Mouse (Mus musculus): ENCODE results near the gene Pgm2. TPM values are rescaled to one million over a fixed set of nuclear protein-coding genes. Genes with fewer than 3 reads are reported as not detected.

The Pgm2 gene
- polyA plus RNA-seq (2014; fragmentation: Nextera tagmentation; extraction: Ambion mirVana) = 26.5 and 28.1 TPM in 2 replicates

DNA sequence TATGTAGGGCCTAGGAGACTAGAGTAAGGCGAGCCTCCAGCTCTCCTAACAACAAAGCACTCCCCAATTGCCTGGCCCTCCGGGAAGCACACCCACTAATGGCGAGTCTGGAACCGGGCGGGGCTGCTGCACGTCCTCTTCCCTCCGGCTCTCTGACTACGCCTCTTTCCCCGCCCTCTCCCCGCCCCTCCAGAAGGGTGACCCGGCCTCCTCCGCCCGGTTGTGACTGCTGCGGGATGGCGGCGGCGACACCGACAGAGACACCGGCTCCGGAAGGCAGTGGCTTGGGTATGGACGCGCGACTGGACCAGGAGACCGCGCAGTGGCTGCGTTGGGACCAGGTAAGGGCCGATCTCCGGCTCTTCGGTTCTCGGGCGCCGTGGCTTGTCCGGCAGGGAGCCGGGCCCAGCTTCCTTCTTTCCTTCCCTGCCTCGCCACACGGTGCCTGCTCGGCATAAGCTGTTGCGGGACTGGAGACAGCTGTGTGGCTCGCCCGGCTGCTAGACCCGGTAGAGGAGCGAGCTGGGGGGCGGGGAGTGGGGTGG lies at the start of gene Pgm2:
TSS of gene Pgm2 (plus strand) at position 203 of the 545 bp plus-strand sequence.
- Histone ChIP-seq H3K27me3 (replicated peaks; ENCODE audit: control insufficient read depth, insufficient read depth, low read length) (no peaks in the 10 kb centered on the region), H3K36me3 (ENCODE audit: control insufficient read depth, insufficient read depth, low read length) (no peaks in the 10 kb centered on the region), H3K4me3 (ENCODE audit: low read depth, low read length) (peak within 1 kb of the TSS; percentile 62), H3K4me1 (ENCODE audit: control insufficient read depth, insufficient read depth, low read length) (0 out of 2 replicates have a peak, but pooled peaks cover 8% of the 10 kb centered on the region), H3K9me3 (replicated peaks; ENCODE audit: control insufficient read depth, low read length) (no peaks in the 10 kb centered on the region), H3K4me2 (ENCODE audit: low read length) (peak within 1 kb of the TSS; percentile 60), H3K27ac (ENCODE audit: low read depth, low read length) (peak within 1 kb of the TSS; percentile 40; the same call in 1 of the 2 replicates), H3K9ac (ENCODE audit: low read length) (peak within 1 kb of the TSS; percentile 83)
- DNase-seq (ENCODE audit: low spot score) (peak; percentile 90), ATAC-seq (peak; percentile 98)
- WGBS = under 1% methylated on average over 37 of the region's 43 CpGs

DNA sequence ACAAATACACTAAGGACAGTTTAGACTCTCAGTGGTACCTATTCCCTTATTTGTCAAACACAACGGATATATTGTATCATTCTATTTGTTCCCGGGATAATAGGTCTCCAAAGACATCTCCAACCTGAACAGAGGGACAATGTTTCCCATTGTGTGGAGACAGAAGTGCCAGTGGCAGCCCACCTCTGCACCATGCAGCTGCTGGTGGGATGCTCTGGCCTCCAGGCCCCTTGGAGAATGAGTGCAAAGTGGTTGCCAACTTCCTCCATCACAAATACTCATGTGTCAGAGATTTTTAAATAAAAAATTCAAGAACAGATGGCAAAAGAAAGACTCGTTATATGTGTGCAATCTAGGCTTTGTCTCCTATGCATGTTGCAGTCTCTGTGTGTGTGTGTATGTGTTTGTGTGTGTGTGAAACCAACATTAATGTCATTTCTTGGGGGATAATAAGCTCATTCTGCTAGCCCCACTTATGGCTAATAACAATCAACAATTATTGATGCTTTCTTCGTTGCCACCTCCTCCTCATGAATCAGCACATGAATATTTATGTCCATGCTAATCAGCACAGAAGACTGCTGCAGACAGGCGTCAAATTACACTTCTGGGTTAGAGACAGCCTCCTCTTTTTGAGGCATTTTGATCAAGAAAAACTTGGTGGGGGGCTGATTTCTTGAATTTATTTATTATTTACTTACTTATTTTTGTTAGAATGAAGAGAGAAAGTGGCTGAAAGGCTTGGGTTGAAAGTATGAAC lies 48.9 kb upstream of the Pgm2 start:
- peak; percentile 89 for DNase-seq (ENCODE audit: low spot score)
- Histone ChIP-seq H3K27me3 (replicated peaks; ENCODE audit: control insufficient read depth, insufficient read depth, low read length) (no peaks in the 10 kb centered on the region), H3K4me1 (ENCODE audit: control insufficient read depth, insufficient read depth, low read length) (peaks cover 31% of the 10 kb centered on the region), H3K36me3 (ENCODE audit: control insufficient read depth, insufficient read depth, low read length) (no peaks in the 10 kb centered on the region), H3K9me3 (replicated peaks; ENCODE audit: control insufficient read depth, low read length) (no peaks in the 10 kb centered on the region), H3K4me2 (ENCODE audit: low read length) (no peak overlapping the region), H3K4me3 (ENCODE audit: low read depth, low read length) (no peak overlapping the region), H3K9ac (ENCODE audit: low read length) (no peak overlapping the region), H3K27ac (ENCODE audit: low read depth, low read length) (peak overlapping the region; percentile 63)
- WGBS = 8% methylated on average over 5 of the region's 5 CpGs
- ATAC-seq = peak; percentile 84

GRCm38 (mm10) chr5:64044790-64045189 lies 48.0 kb upstream of the Pgm2 start:
- ATAC-seq = peak; percentile 14; the same call in 1 of the 2 replicates
- 55% methylated on average over 18 of the region's 18 CpGs for WGBS
- DNase-seq (ENCODE audit: low spot score) = peak; percentile 55
- Histone ChIP-seq H3K9me3 (replicated peaks; ENCODE audit: control insufficient read depth, low read length) (no peaks in the 10 kb centered on the region), H3K9ac (ENCODE audit: low read length) (no peak overlapping the region), H3K27ac (ENCODE audit: low read depth, low read length) (peak overlapping the region; percentile 63), H3K4me1 (ENCODE audit: control insufficient read depth, insufficient read depth, low read length) (peaks cover 31% of the 10 kb centered on the region), H3K4me2 (ENCODE audit: low read length) (no peak overlapping the region), H3K36me3 (ENCODE audit: control insufficient read depth, insufficient read depth, low read length) (no peaks in the 10 kb centered on the region), H3K4me3 (ENCODE audit: low read depth, low read length) (no peak overlapping the region), H3K27me3 (replicated peaks; ENCODE audit: control insufficient read depth, insufficient read depth, low read length) (no peaks in the 10 kb centered on the region)

DNA sequence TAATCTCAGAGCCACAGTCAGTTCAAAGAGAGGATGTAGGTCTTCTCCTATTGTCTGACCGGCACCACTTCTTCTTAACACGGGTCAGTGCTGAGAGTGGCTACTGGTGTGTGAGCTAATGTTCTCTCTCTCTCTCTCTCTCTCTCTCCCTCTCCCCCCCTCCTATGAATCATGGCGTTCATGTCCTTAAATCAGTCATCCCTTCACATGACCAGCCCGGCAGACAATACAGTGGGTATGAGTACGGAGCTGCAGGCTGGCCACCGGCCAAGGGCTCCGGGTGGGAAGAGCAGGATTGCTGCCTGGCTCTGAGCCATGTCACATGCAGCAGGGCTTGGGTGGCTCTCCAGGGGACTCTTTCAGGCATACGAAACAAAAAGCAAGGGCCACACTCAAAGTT lies 47.2 kb upstream of the Pgm2 start:
- H3K4me1 ChIP-seq (ENCODE audit: control insufficient read depth, insufficient read depth, low read length) = peaks cover 31% of the 10 kb centered on the region
- WGBS = 9% methylated on average over 8 of the region's 8 CpGs
- ATAC-seq = peak; percentile 71
- no peaks in the 10 kb centered on the region for H3K27me3 ChIP-seq (replicated peaks; ENCODE audit: control insufficient read depth, insufficient read depth, low read length)
- no peak overlapping the region for H3K9ac ChIP-seq (ENCODE audit: low read length)
- DNase-seq (ENCODE audit: low spot score) = peak; percentile 82
- H3K36me3 ChIP-seq (ENCODE audit: control insufficient read depth, insufficient read depth, low read length) = no peaks in the 10 kb centered on the region
- H3K4me3 ChIP-seq (ENCODE audit: low read depth, low read length) = no peak overlapping the region
- 0 out of 2 replicates have a peak overlapping the region, but pooled peaks have one; percentile 1 for H3K4me2 ChIP-seq (ENCODE audit: low read length)
- peak overlapping the region; percentile 63; the same call in 1 of the 2 replicates for H3K27ac ChIP-seq (ENCODE audit: low read depth, low read length)
- no peaks in the 10 kb centered on the region for H3K9me3 ChIP-seq (replicated peaks; ENCODE audit: control insufficient read depth, low read length)

DNA sequence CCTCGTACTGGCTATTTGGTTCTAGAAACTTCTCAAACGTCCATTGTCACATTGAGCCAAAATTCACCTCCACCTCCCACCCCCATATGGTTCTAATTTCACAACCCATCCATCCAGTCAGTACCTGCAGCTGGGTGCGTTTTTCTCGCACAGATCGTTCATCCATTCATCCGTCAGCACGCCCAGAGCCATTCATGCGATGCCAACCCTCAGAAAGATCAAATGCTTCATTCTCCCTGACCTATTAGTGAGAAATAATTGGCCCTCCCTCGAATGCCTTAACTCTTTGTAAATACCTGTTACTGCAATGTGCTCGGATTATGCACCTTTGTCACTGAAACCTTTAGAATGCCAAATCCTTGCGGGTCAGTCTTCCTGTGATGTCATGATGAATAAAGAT lies 45.8 kb upstream of the Pgm2 start:
- H3K27ac ChIP-seq (ENCODE audit: low read depth, low read length) = no peak overlapping the region
- no peak overlapping the region for H3K4me3 ChIP-seq (ENCODE audit: low read depth, low read length)
- peaks cover 31% of the 10 kb centered on the region for H3K4me1 ChIP-seq (ENCODE audit: control insufficient read depth, insufficient read depth, low read length)
- no peaks in the 10 kb centered on the region for H3K36me3 ChIP-seq (ENCODE audit: control insufficient read depth, insufficient read depth, low read length)
- H3K9ac ChIP-seq (ENCODE audit: low read length) = no peak overlapping the region
- DNase-seq (ENCODE audit: low spot score) (peak; percentile 25), ATAC-seq (no peak)
- H3K9me3 ChIP-seq (replicated peaks; ENCODE audit: control insufficient read depth, low read length) = no peaks in the 10 kb centered on the region
- WGBS = 19% methylated on average over 11 of the region's 11 CpGs
- no peaks in the 10 kb centered on the region for H3K27me3 ChIP-seq (replicated peaks; ENCODE audit: control insufficient read depth, insufficient read depth, low read length)
- no peak overlapping the region for H3K4me2 ChIP-seq (ENCODE audit: low read length)

GRCm38 (mm10) chr5:64047921-64048320 lies 44.8 kb upstream of the Pgm2 start:
- Histone ChIP-seq H3K9me3 (replicated peaks; ENCODE audit: control insufficient read depth, low read length) (no peaks in the 10 kb centered on the region), H3K9ac (ENCODE audit: low read length) (no peak overlapping the region), H3K27me3 (replicated peaks; ENCODE audit: control insufficient read depth, insufficient read depth, low read length) (no peaks in the 10 kb centered on the region), H3K4me2 (ENCODE audit: low read length) (no peak overlapping the region), H3K27ac (ENCODE audit: low read depth, low read length) (no peak overlapping the region), H3K4me3 (ENCODE audit: low read depth, low read length) (no peak overlapping the region), H3K36me3 (ENCODE audit: control insufficient read depth, insufficient read depth, low read length) (no peaks in the 10 kb centered on the region), H3K4me1 (ENCODE audit: control insufficient read depth, insufficient read depth, low read length) (peaks cover 31% of the 10 kb centered on the region)
- no peak for DNase-seq (ENCODE audit: low spot score)
- no peak for ATAC-seq
- 61% methylated on average over 6 of the region's 6 CpGs for WGBS

DNA sequence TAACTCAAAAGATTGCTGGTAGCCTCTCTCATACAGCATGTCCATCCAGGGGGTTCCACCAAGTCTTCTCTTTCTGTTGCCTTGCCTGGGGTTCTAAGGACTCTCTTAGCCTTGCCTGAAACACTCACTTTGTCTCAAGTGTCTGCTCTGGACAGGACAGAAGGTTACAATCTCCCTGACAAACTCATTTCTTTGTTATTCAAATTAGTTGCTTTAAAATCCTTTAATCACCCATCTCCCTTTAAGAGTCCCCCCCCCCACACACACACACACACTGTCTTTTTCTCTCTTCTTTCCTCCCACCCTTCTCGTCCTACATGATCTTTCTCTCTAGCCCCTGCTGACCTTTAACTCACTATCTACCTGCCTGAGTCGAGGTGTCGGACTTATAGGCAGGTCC lies 44.1 kb upstream of the Pgm2 start:
- Histone ChIP-seq H3K9me3 (replicated peaks; ENCODE audit: control insufficient read depth, low read length) (no peaks in the 10 kb centered on the region), H3K27me3 (replicated peaks; ENCODE audit: control insufficient read depth, insufficient read depth, low read length) (no peaks in the 10 kb centered on the region), H3K27ac (ENCODE audit: low read depth, low read length) (no peak overlapping the region), H3K4me3 (ENCODE audit: low read depth, low read length) (no peak overlapping the region), H3K4me1 (ENCODE audit: control insufficient read depth, insufficient read depth, low read length) (peaks cover 27% of the 10 kb centered on the region), H3K9ac (ENCODE audit: low read length) (no peak overlapping the region), H3K4me2 (ENCODE audit: low read length) (no peak overlapping the region), H3K36me3 (ENCODE audit: control insufficient read depth, insufficient read depth, low read length) (no peaks in the 10 kb centered on the region)
- 44% methylated on average over 3 of the region's 3 CpGs for WGBS
- DNase-seq (ENCODE audit: low spot score) (no peak), ATAC-seq (no peak)

GRCm38 (mm10) chr5:64049256-64049655 lies 43.5 kb upstream of the Pgm2 start:
- H3K27ac ChIP-seq (ENCODE audit: low read depth, low read length) = no peak overlapping the region
- H3K36me3 ChIP-seq (ENCODE audit: control insufficient read depth, insufficient read depth, low read length) = no peaks in the 10 kb centered on the region
- no peaks in the 10 kb centered on the region for H3K9me3 ChIP-seq (replicated peaks; ENCODE audit: control insufficient read depth, low read length)
- peaks cover 23% of the 10 kb centered on the region for H3K4me1 ChIP-seq (ENCODE audit: control insufficient read depth, insufficient read depth, low read length)
- H3K9ac ChIP-seq (ENCODE audit: low read length) = no peak overlapping the region
- no peaks in the 10 kb centered on the region for H3K27me3 ChIP-seq (replicated peaks; ENCODE audit: control insufficient read depth, insufficient read depth, low read length)
- H3K4me2 ChIP-seq (ENCODE audit: low read length) = no peak overlapping the region
- no peak for ATAC-seq
- DNase-seq (ENCODE audit: low spot score) = no peak
- H3K4me3 ChIP-seq (ENCODE audit: low read depth, low read length) = no peak overlapping the region
- WGBS = 83% methylated on average over 5 of the region's 5 CpGs

DNA sequence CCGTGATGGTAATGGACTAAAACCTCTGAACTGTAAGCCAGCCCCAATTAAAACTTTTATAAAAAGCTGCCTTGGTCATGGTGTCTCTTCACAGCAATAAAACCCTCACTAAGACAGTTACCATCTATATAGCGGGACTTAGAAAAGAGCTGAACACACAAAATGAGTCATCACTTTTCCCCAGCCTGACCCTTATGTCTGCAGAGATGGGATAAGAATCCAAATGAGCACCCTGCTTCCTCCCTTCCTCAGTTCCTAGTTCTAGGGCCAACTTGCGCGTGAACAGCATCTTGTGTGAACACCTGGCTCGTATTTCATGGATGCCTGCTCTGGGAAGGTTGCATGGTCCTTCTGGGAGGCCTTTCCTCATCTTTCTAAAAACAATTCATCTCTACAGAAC lies 39.7 kb upstream of the Pgm2 start:
- Histone ChIP-seq H3K4me3 (ENCODE audit: low read depth, low read length) (no peak overlapping the region), H3K27ac (ENCODE audit: low read depth, low read length) (no peak overlapping the region), H3K4me1 (ENCODE audit: control insufficient read depth, insufficient read depth, low read length) (no peaks in the 10 kb centered on the region), H3K4me2 (ENCODE audit: low read length) (no peak overlapping the region), H3K36me3 (ENCODE audit: control insufficient read depth, insufficient read depth, low read length) (no peaks in the 10 kb centered on the region), H3K9ac (ENCODE audit: low read length) (no peak overlapping the region), H3K9me3 (replicated peaks; ENCODE audit: control insufficient read depth, low read length) (no peaks in the 10 kb centered on the region; the same call in 1 of the 2 replicates), H3K27me3 (replicated peaks; ENCODE audit: control insufficient read depth, insufficient read depth, low read length) (no peaks in the 10 kb centered on the region)
- DNase-seq (ENCODE audit: low spot score) (no peak), ATAC-seq (no peak)
- WGBS = 94% methylated on average over 5 of the region's 5 CpGs
